Mouse (Mus musculus) CH12.LX (cell line): Measurements from ENCODE around the gene Ap3d1. TPM values are rescaled to one million over a fixed set of nuclear protein-coding genes. Genes with fewer than 3 reads are reported as not detected.

Source experiments
- DNase-seq: peaks from one replicate; pipeline ENCODE4 v3.0.0-alpha.2; 2013; ENCODE audit errors: extremely low read depth
- H3K27ac ChIP-seq: 2 replicates; pipeline ENCODE4 v1.5.1; 2012; ENCODE audit warnings: low read depth, mild to moderate bottlenecking, control low read depth, moderate library complexity; ENCODE audit not compliant: insufficient read depth
- H3K27me3 ChIP-seq: replicated peaks from 2 replicates; pipeline ENCODE3; 2012; ENCODE audit warnings: inconsistent platforms
- H3K36me3 ChIP-seq, 2 experiments: replicated peaks in 1 of 2; 2 replicates each; pipeline versions ENCODE3 to v1.6.1; 2012; ENCODE audit warnings: inconsistent platforms in 1 of 2, low read length in 1 of 2, mild to moderate bottlenecking in 1 of 2, mixed read lengths in 1 of 2, moderate library complexity in 1 of 2; ENCODE audit not compliant: control insufficient read depth in 1 of 2, insufficient read depth in 1 of 2
- H3K4me1 ChIP-seq, 2 experiments: 2 replicates each; pipeline ENCODE4 v1.6.1; 2012; ENCODE audit warnings: inconsistent platforms in 1 of 2, moderate library complexity in 1 of 2; ENCODE audit not compliant: insufficient read depth in 2 of 2, control insufficient read depth in 1 of 2
- H3K4me2 ChIP-seq: 2 replicates; pipeline ENCODE4 v1.6.1; 2012; ENCODE audit warnings: low read depth, mild to moderate bottlenecking, control low read depth; ENCODE audit not compliant: poor library complexity, insufficient read depth, severe bottlenecking
- H3K4me3 ChIP-seq, 3 experiments: fragments of 150-350 bp in 1 of 3; sonication (generic) in 1 of 3; replicated peaks in 1 of 3; 2 replicates each; pipeline versions ENCODE3 to v1.5.1; 2011 to 2012; ENCODE audit warnings: low read depth in 2 of 3, low read length in 2 of 3, mild to moderate bottlenecking in 2 of 3, moderate library complexity in 2 of 3, control low read depth in 1 of 3, improper control_type of control experiment in 1 of 3, inconsistent platforms in 1 of 3, mixed read lengths in 1 of 3; ENCODE audit not compliant: poor library complexity in 1 of 3
- H3K79me2 ChIP-seq: replicated peaks from 2 replicates; pipeline ENCODE4 v1.6.1; 2012; ENCODE audit warnings: mild to moderate bottlenecking, moderate library complexity; ENCODE audit not compliant: control insufficient read depth, poor library complexity, insufficient read depth, severe bottlenecking; ENCODE audit errors: extremely low read depth
- H3K9ac ChIP-seq: 2 replicates; pipeline ENCODE4 v1.6.1; 2012; ENCODE audit warnings: low read depth, mild to moderate bottlenecking, control low read depth, moderate library complexity; ENCODE audit not compliant: insufficient read depth
- H3K9me3 ChIP-seq: replicated peaks from 2 replicates; pipeline ENCODE3; 2012; ENCODE audit warnings: low read length, inconsistent platforms, mixed read lengths
- BHLHE40 ChIP-seq: IDR thresholded peaks from 2 replicates; pipeline ENCODE4 v1.6.1; 2011; ENCODE audit warnings: mild to moderate bottlenecking, low read depth, low read length, improper control_type of control experiment
- CTCF ChIP-seq, 2 experiments: IDR thresholded peaks in 1 of 2; conservative IDR thresholded peaks in 1 of 2; 2 replicates each; pipeline ENCODE4 v1.5.1; 2011 to 2012; ENCODE audit warnings: low read depth in 2 of 2, low read length in 2 of 2, improper control_type of control experiment in 1 of 2, inconsistent platforms in 1 of 2, mild to moderate bottlenecking in 1 of 2, moderate library complexity in 1 of 2
- E2F4 ChIP-seq: IDR thresholded peaks from 2 replicates; pipeline ENCODE4 v1.6.1; 2011; ENCODE audit warnings: low read depth, low read length, improper control_type of control experiment; ENCODE audit not compliant: insufficient replicate concordance
- EP300 ChIP-seq: IDR thresholded peaks from 2 replicates; pipeline ENCODE4 v1.6.1; 2011; ENCODE audit warnings: low read length, improper control_type of control experiment
- ETS1 ChIP-seq: conservative IDR thresholded peaks from 2 replicates; pipeline ENCODE4 v1.6.1; 2012; ENCODE audit warnings: low read depth, mild to moderate bottlenecking, inconsistent platforms, low read length, improper control_type of control experiment, moderate library complexity
- HCFC1 ChIP-seq: IDR thresholded peaks from 2 replicates; pipeline ENCODE4 v1.6.1; 2012; ENCODE audit warnings: low read depth, mild to moderate bottlenecking, inconsistent platforms, low read length, improper control_type of control experiment
- JUN ChIP-seq: IDR thresholded peaks from 2 replicates; pipeline ENCODE4 v1.6.1; 2011; ENCODE audit warnings: low read depth, mild to moderate bottlenecking, low read length, improper control_type of control experiment, moderate library complexity; ENCODE audit not compliant: insufficient read depth
- MAFK ChIP-seq: IDR thresholded peaks from 2 replicates; pipeline ENCODE4 v1.6.1; 2011; ENCODE audit warnings: low read length, improper control_type of control experiment; ENCODE audit not compliant: insufficient replicate concordance
- MAZ ChIP-seq: IDR thresholded peaks from 2 replicates; pipeline ENCODE4 v1.6.1; 2012; ENCODE audit warnings: low read depth, mild to moderate bottlenecking, inconsistent platforms, low read length, improper control_type of control experiment, moderate library complexity
- MEF2A ChIP-seq: IDR thresholded peaks from 2 replicates; pipeline ENCODE4 v1.6.1; 2014; ENCODE audit warnings: low read depth, mild to moderate bottlenecking, inconsistent platforms, low read length, improper control_type of control experiment, borderline replicate concordance
- MYC ChIP-seq: IDR thresholded peaks from 2 replicates; pipeline ENCODE4 v1.6.1; 2011; ENCODE audit warnings: low read depth, mild to moderate bottlenecking, improper control_type of control experiment, low read length
- PAX5 ChIP-seq: IDR thresholded peaks from 2 replicates; pipeline ENCODE4 v1.6.1; 2012; ENCODE audit warnings: low read length, inconsistent platforms, mixed read lengths
- POLR2A ChIP-seq: IDR thresholded peaks from 2 replicates; pipeline ENCODE4 v1.6.1; 2011; ENCODE audit warnings: low read depth, mild to moderate bottlenecking, improper control_type of control experiment, low read length
- RAD21 ChIP-seq: IDR thresholded peaks from 2 replicates; pipeline ENCODE4 v1.6.1; 2011; ENCODE audit warnings: low read depth, mild to moderate bottlenecking, low read length, improper control_type of control experiment, moderate library complexity
- RCOR1 ChIP-seq: conservative IDR thresholded peaks from 2 replicates; pipeline ENCODE4 v1.6.1; 2012; ENCODE audit warnings: low read depth, mild to moderate bottlenecking, inconsistent platforms, low read length, improper control_type of control experiment
- SIN3A ChIP-seq: IDR thresholded peaks from 2 replicates; pipeline ENCODE4 v1.6.1; 2012; ENCODE audit warnings: low read length, improper control_type of control experiment, inconsistent platforms
- SMC3 ChIP-seq: IDR thresholded peaks from 2 replicates; pipeline ENCODE4 v1.6.1; 2011; ENCODE audit warnings: low read depth, low read length, improper control_type of control experiment
- UBTF ChIP-seq: IDR thresholded peaks from 2 replicates; pipeline ENCODE4 v1.6.1; 2012; ENCODE audit warnings: low read depth, mild to moderate bottlenecking, inconsistent platforms, low read length, improper control_type of control experiment, moderate library complexity
- ZC3H11A ChIP-seq: IDR thresholded peaks from 2 replicates; pipeline ENCODE4 v1.6.1; 2012; ENCODE audit warnings: low read depth, mild to moderate bottlenecking, inconsistent platforms, low read length, improper control_type of control experiment
- dilution Hi-C: fragments of 300-500 bp; cut with MboI; formaldehyde crosslinking; loops from 2 replicates; pipeline ENCODE4 v1.14.3; 2020; ENCODE audit warnings: low sequenced_read_pairs; ENCODE audit not compliant: extremely low pct_unique_long_range_greater_than_20kb, extremely low pct_ligation_motif_present
- in situ Hi-C: fragments of 300-500 bp; cut with MboI; formaldehyde crosslinking; loops from 3 replicates; pipeline ENCODE4 v1.14.3; 2019; ENCODE audit warnings: low sequenced_read_pairs, low pct_ligation_motif_present, low pct_unique_long_range_greater_than_20kb, mixed read lengths
- polyA plus RNA-seq: library from polyadenylated mRNA; unstranded; fragments of >175 nt; gene quantifications from 2 replicates; pipeline ENCODE4 v1.2.1, GENCODE M21; 2012; ENCODE audit warnings: low read depth; ENCODE audit not compliant: insufficient read length
- total RNA-seq, 2 experiments: library from RNA; depleted of rRNA; stranded (reverse); fragments of 300-350 nt in 1 of 2; fragments of >200 nt in 1 of 2; gene quantifications; 2 replicates each; pipeline ENCODE4 v1.2.3; 2012 to 2014

Ap3d1 gene
- total and polyA plus RNA-seq, 3 experiments, result 28.4 to 57.0 (median 49.4) TPM

- no peaks in the 10 kb centered on the region for H3K9me3 ChIP-seq
- no peak for DNase-seq
- peaks cover 21 to 58% of the 10 kb centered on the region in 2 experiments for H3K4me1 ChIP-seq
- in situ Hi-C loops (loop anchor here (5.0 to 25.0 kb wide), 2 partner anchors 111 to 251 kb away; partner anchors contain the start of genes Klf16 and Tcf3), dilution Hi-C loops (no loop called here)
- no peak overlapping the region for H3K4me2 ChIP-seq
- peaks cover under 1% of the 10 kb centered on the region; the same call in 1 of the 2 replicates for H3K79me2 ChIP-seq
- no peak overlapping the region for H3K27ac ChIP-seq
- no peak overlapping the region for H3K9ac ChIP-seq
- H3K4me3 ChIP-seq, result no peak overlapping the region
- no peak for TF ChIP-seq POLR2A
- no peak for TF ChIP-seq JUN
- no peak for TF ChIP-seq RCOR1
- TF ChIP-seq RAD21, result peak; percentile 72
- TF ChIP-seq ZC3H11A, result no peak
- TF ChIP-seq MAZ, result no peak
- no peak for TF ChIP-seq MYC
- TF ChIP-seq PAX5, result no peak
- no peak for TF ChIP-seq EP300
- TF ChIP-seq SMC3, result peak; percentile 68
- TF ChIP-seq SIN3A, result no peak
- peak; percentile 23 to 72; a peak in 2 of 4 replicates for TF ChIP-seq CTCF (conservative IDR thresholded peaks at IDR 0.05 in 1 of 2, IDR thresholded peaks at IDR 0.05 in 1 of 2; ENCODE audit: low read depth in 2 of 2, low read length in 2 of 2)
- TF ChIP-seq ETS1, result no peak
- no peak for TF ChIP-seq UBTF
- H3K36me3 ChIP-seq, result peaks cover 51 to 84% of the 10 kb centered on the region in 2 experiments
- no peaks in the 10 kb centered on the region for H3K27me3 ChIP-seq
Measured at GRCm38 (mm10) chr10:80687850-80688249, 54.2 kb downstream of the Ap3d1 start.

GRCm38 (mm10) chr10:80686617-80687016 is 55.4 kb downstream of the Ap3d1 start:
- Histone ChIP-seq H3K9me3 (no peaks in the 10 kb centered on the region), H3K4me3 (no peak overlapping the region), H3K36me3 (peaks cover 51 to 82% of the 10 kb centered on the region in 2 experiments), H3K27me3 (no peaks in the 10 kb centered on the region), H3K27ac (no peak overlapping the region), H3K4me1 (peaks cover 10 to 55% of the 10 kb centered on the region in 2 experiments), H3K9ac (no peak overlapping the region), H3K79me2 (no peaks in the 10 kb centered on the region; the same call in 1 of the 2 replicates), H3K4me2 (no peak overlapping the region)
- in situ Hi-C loops, result loop anchor here (5.0 to 25.0 kb wide), 2 partner anchors 109 to 249 kb away; partner anchors contain the start of genes Klf16 and Tcf3
- TF ChIP-seq MEF2A (no peak), PAX5 (no peak), UBTF (no peak), JUN (no peak), BHLHE40 (no peak), POLR2A (no peak), ZC3H11A (no peak), HCFC1 (no peak), MAFK (no peak), ETS1 (no peak), E2F4 (no peak), MYC (no peak)
- dilution Hi-C loops, result no loop called here
- no peak for DNase-seq
